Mouse (Mus musculus) midbrain, embryonic 14.5 days (tissue): Measurements from ENCODE around the gene Col4a5. TPM values are rescaled to one million over a fixed set of nuclear protein-coding genes. Genes with fewer than 3 reads are reported as not detected.

Experiments
- ATAC-seq: fragments of 200-750 bp; cut with Nextera tagmentation; 2 replicates; pipeline ENCODE4 v1.8.0; 2017; ENCODE audit warnings: moderate number of reproducible peaks, moderate library complexity; ENCODE audit not compliant: low FRiP score, low TSS enrichment
- DNase-seq: peaks from one replicate; pipeline ENCODE4 v3.0.0-alpha.2; 2015
- H3K27ac ChIP-seq: fragments of 300-500 bp; sonication (generic); replicated peaks from 2 replicates; pipeline ENCODE4 v1.5.1; 2014; ENCODE audit warnings: mild to moderate bottlenecking, low read depth, low read length, moderate library complexity
- H3K27me3 ChIP-seq: fragments of 300-500 bp; sonication (generic); 2 replicates; pipeline ENCODE4 v1.6.1; 2014; ENCODE audit warnings: low read length, control low read depth, mixed read lengths; ENCODE audit not compliant: control insufficient read depth, insufficient read depth
- H3K36me3 ChIP-seq: fragments of 300-500 bp; sonication (generic); 2 replicates; pipeline ENCODE4 v1.6.1; 2014; ENCODE audit warnings: low read length, control low read depth; ENCODE audit not compliant: control insufficient read depth, insufficient read depth
- H3K4me1 ChIP-seq: fragments of 300-500 bp; sonication (generic); 2 replicates; pipeline ENCODE4 v1.6.1; 2014; ENCODE audit warnings: mild to moderate bottlenecking, antibody characterized with exemption, low read length, control low read depth; ENCODE audit not compliant: control insufficient read depth, insufficient read depth
- H3K4me2 ChIP-seq: fragments of 300-500 bp; sonication (generic); 2 replicates; pipeline ENCODE4 v1.6.1; 2014; ENCODE audit warnings: mild to moderate bottlenecking, low read length, moderate library complexity
- H3K4me3 ChIP-seq: fragments of 300-500 bp; sonication (generic); replicated peaks from 2 replicates; pipeline ENCODE4 v1.5.1; 2014; ENCODE audit warnings: low read depth, low read length
- H3K9ac ChIP-seq: fragments of 300-500 bp; sonication (generic); replicated peaks from 2 replicates; pipeline ENCODE4 v1.6.1; 2014; ENCODE audit warnings: mild to moderate bottlenecking, low read length, moderate library complexity
- H3K9me3 ChIP-seq: fragments of 300-500 bp; sonication (generic); 2 replicates; pipeline ENCODE4 v1.6.1; 2016; ENCODE audit warnings: low read length, control low read depth, mixed read lengths; ENCODE audit not compliant: control insufficient read depth
- WGBS: fragments of 180-500 bp; shearing (Covaris S2); extraction: QIAGEN DNeasy Blood & Tissue Kit; methylation state at CpG from one replicate; pipeline ENCODE4 v1.1.7; 2014; 5-methylcytosine and 5-hydroxymethylcytosine counted together
- polyA plus RNA-seq: library from polyadenylated mRNA; unstranded; fragments of >200 nt; fragmentation: Nextera tagmentation; extraction: Ambion mirVana; gene quantifications from 2 replicates; pipeline ENCODE4 v1.2.1, GENCODE M21; 2014

Gene Col4a5
- polyA plus RNA-seq, 1 experiment from 2014 or later: 12.4 TPM

- Histone ChIP-seq H3K9me3 (no peaks in the 10 kb centered on the region), H3K27ac (no peak overlapping the region), H3K4me2 (no peak overlapping the region), H3K9ac (no peak overlapping the region), H3K36me3 (no peaks in the 10 kb centered on the region), H3K4me3 (no peak overlapping the region), H3K27me3 (no peaks in the 10 kb centered on the region), H3K4me1 (no peaks in the 10 kb centered on the region)
- DNase-seq (no peak), ATAC-seq (no peak)
Observed at GRCm38 (mm10) chrX:141533447-141533846, 58.3 kb downstream of the Col4a5 start.

- no peaks in the 10 kb centered on the region for H3K27me3 ChIP-seq
- WGBS: 93% methylated on average over 2 of the region's 2 CpGs
- H3K4me1 ChIP-seq: no peaks in the 10 kb centered on the region
- no peak overlapping the region for H3K4me2 ChIP-seq
- ATAC-seq: no peak
- H3K9me3 ChIP-seq: no peaks in the 10 kb centered on the region
- H3K9ac ChIP-seq: no peak overlapping the region
- H3K36me3 ChIP-seq: no peaks in the 10 kb centered on the region
- no peak for DNase-seq
- no peak overlapping the region for H3K4me3 ChIP-seq
- no peak overlapping the region for H3K27ac ChIP-seq
Observed at GRCm38 (mm10) chrX:141547471-141547870, 72.3 kb downstream of the Col4a5 start.

- no peak overlapping the region for H3K9ac ChIP-seq
- H3K4me1 ChIP-seq: no peaks in the 10 kb centered on the region
- no peaks in the 10 kb centered on the region for H3K36me3 ChIP-seq
- DNase-seq (peak; percentile 71), ATAC-seq (no peak)
- no peaks in the 10 kb centered on the region for H3K9me3 ChIP-seq
- 29% methylated on average over 3 of the region's 3 CpGs for WGBS
- H3K27ac ChIP-seq: no peak overlapping the region
- H3K4me3 ChIP-seq: no peak overlapping the region
- H3K27me3 ChIP-seq: no peaks in the 10 kb centered on the region
- H3K4me2 ChIP-seq: no peak overlapping the region
Observed at GRCm38 (mm10) chrX:141590242-141590641, 115.1 kb downstream of the Col4a5 start.

GRCm38 (mm10) chrX:141721725-141722124, 246.5 kb downstream of the Col4a5 start:
- H3K4me1 ChIP-seq: peaks cover 6% of the 10 kb centered on the region; the same call in 1 of the 2 replicates
- H3K36me3 ChIP-seq: no peaks in the 10 kb centered on the region
- no peak overlapping the region for H3K9ac ChIP-seq
- peak; percentile 68 for DNase-seq
- H3K27ac ChIP-seq: no peak overlapping the region
- ATAC-seq: no peak
- peaks cover 54% of the 10 kb centered on the region for H3K27me3 ChIP-seq
- 21% methylated on average over 33 of the region's 33 CpGs for WGBS
- peak overlapping the region; percentile 63 for H3K4me2 ChIP-seq
- no peaks in the 10 kb centered on the region for H3K9me3 ChIP-seq
- peak overlapping the region; percentile 31 for H3K4me3 ChIP-seq

- DNase-seq (peak; percentile 47), ATAC-seq (no peak)
- Histone ChIP-seq H3K27me3 (peaks cover 53% of the 10 kb centered on the region), H3K9me3 (no peaks in the 10 kb centered on the region), H3K4me1 (peaks cover 6% of the 10 kb centered on the region; the same call in 1 of the 2 replicates), H3K4me3 (peak overlapping the region; percentile 41), H3K4me2 (peak overlapping the region; percentile 63), H3K27ac (no peak overlapping the region), H3K36me3 (no peaks in the 10 kb centered on the region), H3K9ac (no peak overlapping the region)
- WGBS: 21% methylated on average over 16 of the region's 16 CpGs
Observed at GRCm38 (mm10) chrX:141723936-141724335, 248.8 kb downstream of the Col4a5 start.

GRCm38 (mm10) chrX:141724391-141724891, 249.3 kb downstream of the Col4a5 start:
- DNase-seq (peak; percentile 58), ATAC-seq (peak; percentile 49)
- H3K4me3 ChIP-seq: peak overlapping the region; percentile 41
- no peak overlapping the region for H3K9ac ChIP-seq
- H3K27ac ChIP-seq: no peak overlapping the region
- H3K4me2 ChIP-seq: peak overlapping the region; percentile 63
- peaks cover 53% of the 10 kb centered on the region for H3K27me3 ChIP-seq
- H3K4me1 ChIP-seq: peaks cover 6% of the 10 kb centered on the region; the same call in 1 of the 2 replicates
- WGBS: 26% methylated on average over 52 of the region's 52 CpGs
- no peaks in the 10 kb centered on the region for H3K9me3 ChIP-seq
- H3K36me3 ChIP-seq: no peaks in the 10 kb centered on the region

- H3K36me3 ChIP-seq: no peaks in the 10 kb centered on the region
- peak within 1 kb of the TSS; percentile 63 for H3K4me2 ChIP-seq
- ATAC-seq: peak; percentile 81
- WGBS: 26% methylated on average over 50 of the region's 51 CpGs
- H3K27ac ChIP-seq: no peak within 1 kb of the TSS
- peak; percentile 61 for DNase-seq
- H3K9ac ChIP-seq: peak within 1 kb of the TSS; percentile 29; the same call in 1 of the 2 replicates
- no peaks in the 10 kb centered on the region for H3K9me3 ChIP-seq
- peaks cover 53% of the 10 kb centered on the region for H3K27me3 ChIP-seq
- H3K4me3 ChIP-seq: peak within 1 kb of the TSS; percentile 41
- peaks cover 6% of the 10 kb centered on the region; the same call in 1 of the 2 replicates for H3K4me1 ChIP-seq
Observed at GRCm38 (mm10) chrX:141724937-141725918, 250.0 kb downstream of the Col4a5 start, which contains the start of gene Irs4. Gene Irs4 (minus strand): TSS chrX:141725263.

GRCm38 (mm10) chrX:141729570-141729969, 254.4 kb downstream of the Col4a5 start:
- H3K9ac ChIP-seq: no peak overlapping the region

More at GRCm38 (mm10) chrX:141729570-141729969, 254.4 kb downstream of the Col4a5 start:
- ATAC-seq (no peak), DNase-seq (no peak)
- Histone ChIP-seq H3K4me3 (no peak overlapping the region), H3K27ac (no peak overlapping the region), H3K4me2 (no peak overlapping the region), H3K36me3 (no peaks in the 10 kb centered on the region), H3K27me3 (peaks cover 12% of the 10 kb centered on the region; the same call in 1 of the 2 replicates), H3K4me1 (no peaks in the 10 kb centered on the region), H3K9me3 (no peaks in the 10 kb centered on the region)
- whole genome bisulfite sequencing: 67% methylated on average over 5 of the region's 5 CpGs
